10 mouse cellular contexts compared by ENCODE assay signal in genomic region chr7:44867802-44868201, GRCm38 (mm10). TPM values are rescaled to one million over a fixed set of nuclear protein-coding genes. Genes with fewer than 3 reads are reported as not detected.
A peak's percentile ranks its signal among the peaks of the same experiment; 100 is the strongest.
DNase-seq lines count a peak whose midpoint lies in the region; ATAC-seq and TF ChIP-seq lines count a peak whose summit lies in the region.
"Had no signal": no experiment of that assay in that cellular context is flagged by ENCODE, and none has a peak within 500 bp of the region (broad histone marks: within the 10 kb centered on the region; RNA-seq: fewer than 3 reads in every experiment).

No protein-coding gene starts in this region.

- TF ChIP-seq POLR2A in bone marrow macrophage, adult 2 months (IDR thresholded peaks at IDR 0.05; ENCODE audit: borderline replicate concordance, low read depth, low read length), result no peak

- H3K4me2 ChIP-seq in heart, embryonic 13.5 days, result peak overlapping the region; percentile 92
- peak overlapping the region; percentile 95 for H3K4me2 ChIP-seq in forebrain, embryonic 16.5 days (ENCODE audit: low read length)
- H3K4me2 ChIP-seq in liver, embryonic 16.5 days (ENCODE audit: low read depth, low read length), result peak overlapping the region; percentile 98

- TF ChIP-seq CTCF in bone marrow macrophage, adult 2 months (IDR thresholded peaks at IDR 0.05; ENCODE audit: low read depth, low read length), result no peak

- peak overlapping the region; percentile 98 for H3K9ac ChIP-seq in heart, embryonic 13.5 days
- H3K9ac ChIP-seq in forebrain, embryonic 16.5 days (replicated peaks; ENCODE audit: low read depth, low read length), result peak overlapping the region; percentile 99
- H3K9ac ChIP-seq in liver, embryonic 16.5 days (ENCODE audit: low read depth, low read length), result no peak overlapping the region

- 45% methylated on average over 9 of the region's 9 CpGs for WGBS in heart, embryonic 13.5 days
- 45% methylated on average over 9 of the region's 9 CpGs for WGBS in forebrain, embryonic 16.5 days
- 58% methylated on average over 9 of the region's 9 CpGs for WGBS in liver, embryonic 16.5 days (ENCODE audit: insufficient replicate concordance)

- peak overlapping the region; percentile 81 for H3K4me3 ChIP-seq in heart, embryonic 13.5 days
- H3K4me3 ChIP-seq in bone marrow macrophage, adult 2 months (ENCODE audit: insufficient read depth, low read length), result peak overlapping the region; percentile 81
- peak overlapping the region; percentile 91 for H3K4me3 ChIP-seq in forebrain, embryonic 16.5 days (replicated peaks; ENCODE audit: low read length)
- no peak overlapping the region for H3K4me3 ChIP-seq in liver, embryonic 16.5 days (ENCODE audit: low read depth, low read length)

- no peaks in the 10 kb centered on the region for H3K9me3 ChIP-seq in heart, embryonic 13.5 days
- H3K9me3 ChIP-seq in forebrain, embryonic 16.5 days (ENCODE audit: control insufficient read depth, low read length), result no peaks in the 10 kb centered on the region
- H3K9me3 ChIP-seq in liver, embryonic 16.5 days (replicated peaks; ENCODE audit: control insufficient read depth, low read length), result no peaks in the 10 kb centered on the region

- H3K36me3 ChIP-seq in heart, embryonic 13.5 days, result peaks cover 28% of the 10 kb centered on the region
- peaks cover 23% of the 10 kb centered on the region for H3K36me3 ChIP-seq in forebrain, embryonic 16.5 days (ENCODE audit: control insufficient read depth, insufficient read depth)
- H3K36me3 ChIP-seq in liver, embryonic 16.5 days (ENCODE audit: control insufficient read depth, insufficient read depth), result peaks cover 18% of the 10 kb centered on the region

- no peak for DNase-seq in heart, postnatal 10 days
- no peak for DNase-seq in thymus, postnatal 10 days (ENCODE audit: low spot score in 2 of 2)
- no peak for DNase-seq in spleen, postnatal 14 days (ENCODE audit: low spot score in 2 of 2)
- no peak for DNase-seq in adrenal gland, adult 18-20 months (ENCODE audit: low spot score in 2 of 2)
- DNase-seq: cerebellum, postnatal 14 days; right cerebral cortex, postnatal 4 days had no signal

- ATAC-seq in heart, embryonic 13.5 days (ENCODE audit: extremely low read depth, insufficient number of reproducible peaks, low FRiP score, low TSS enrichment), result no peak
- no peak for ATAC-seq in forebrain, embryonic 16.5 days
- ATAC-seq in liver, embryonic 16.5 days (ENCODE audit: low read depth), result no peak

- H3K4me1 ChIP-seq in heart, embryonic 13.5 days, result peaks cover 66% of the 10 kb centered on the region
- H3K4me1 ChIP-seq in bone marrow macrophage, adult 2 months (ENCODE audit: control insufficient read depth, insufficient read depth, low read length), result peaks cover 32% of the 10 kb centered on the region
- H3K4me1 ChIP-seq in forebrain, embryonic 16.5 days (replicated peaks; ENCODE audit: control insufficient read depth, insufficient read depth, low read length), result peaks cover 44% of the 10 kb centered on the region
- peaks cover 46% of the 10 kb centered on the region for H3K4me1 ChIP-seq in liver, embryonic 16.5 days (ENCODE audit: control insufficient read depth, low read depth, low read length)

- intact Hi-C loops in heart, postnatal 10 days (cut with DNase I), result no loop called here

- H3K27me3 ChIP-seq in heart, embryonic 13.5 days (replicated peaks), result no peaks in the 10 kb centered on the region
- H3K27me3 ChIP-seq in forebrain, embryonic 16.5 days (replicated peaks; ENCODE audit: control insufficient read depth, insufficient read depth, low read length), result no peaks in the 10 kb centered on the region
- H3K27me3 ChIP-seq in liver, embryonic 16.5 days (ENCODE audit: control insufficient read depth, insufficient read depth, low read depth, low read length), result no peaks in the 10 kb centered on the region

- H3K27ac ChIP-seq in heart, embryonic 13.5 days (replicated peaks), result peak overlapping the region; percentile 99; the same call in 1 of the 2 replicates
- H3K27ac ChIP-seq in bone marrow macrophage, adult 2 months (ENCODE audit: insufficient read depth, low read depth, low read length), result no peak overlapping the region
- H3K27ac ChIP-seq in forebrain, embryonic 16.5 days (ENCODE audit: low read length), result no peak overlapping the region
- H3K27ac ChIP-seq in liver, embryonic 16.5 days (ENCODE audit: low read length), result peak overlapping the region; percentile 8; the same call in 1 of the 2 replicates

RNA-seq across cellular contexts. Expression of gene Ptov1, which starts 1.8 kb away (rescaled TPM):
- 256 and 266 TPM in 2 replicates for polyA plus RNA-seq in heart, embryonic 13.5 days (2015; fragmentation: Nextera tagmentation; extraction: Ambion mirVana)
- 100 to 1,000 TPM; 189 to 196 TPM for total RNA-seq in heart, postnatal 10 days (2021)
- 90.1 and 105 TPM in 2 replicates for polyA plus RNA-seq in bone marrow macrophage, adult 2 months (2012; ENCODE audit: insufficient read depth, insufficient read length, missing spikeins)
- polyA plus RNA-seq in forebrain, embryonic 16.5 days (2015; fragmentation: Nextera tagmentation; extraction: Ambion mirVana), result 551 and 582 TPM in 2 replicates
- 34.8 and 43.4 TPM in 2 replicates for polyA plus RNA-seq in liver, embryonic 16.5 days (2015; fragmentation: Nextera tagmentation; extraction: Ambion mirVana)
- total RNA-seq in adrenal gland, adult 18-20 months (2021), result 100 to 1,000 TPM; 232 to 253 TPM

RNA-seq across cellular contexts. Expression of gene Pnkp, which starts 10.9 kb away (rescaled TPM):
- polyA plus RNA-seq in heart, embryonic 13.5 days (2015; fragmentation: Nextera tagmentation; extraction: Ambion mirVana), result 24.0 and 24.3 TPM in 2 replicates
- 10 to 100 TPM; 18.1 to 21.6 TPM for total RNA-seq in heart, postnatal 10 days (2021)
- 31.2 and 48.7 TPM in 2 replicates for polyA plus RNA-seq in bone marrow macrophage, adult 2 months (2012; ENCODE audit: insufficient read depth, insufficient read length, missing spikeins)
- 29.4 and 32.6 TPM in 2 replicates for polyA plus RNA-seq in forebrain, embryonic 16.5 days (2015; fragmentation: Nextera tagmentation; extraction: Ambion mirVana)
- polyA plus RNA-seq in liver, embryonic 16.5 days (2015; fragmentation: Nextera tagmentation; extraction: Ambion mirVana), result 23.4 and 24.3 TPM in 2 replicates
- total RNA-seq in adrenal gland, adult 18-20 months (2021), result 10 to 100 TPM; 33.8 to 40.8 TPM

RNA-seq across cellular contexts. Expression of gene Tbc1d17, which starts 18.9 kb away (rescaled TPM):
- polyA plus RNA-seq in heart, embryonic 13.5 days (2015; fragmentation: Nextera tagmentation; extraction: Ambion mirVana), result 56.1 and 57.0 TPM in 2 replicates
- 10 to 100 TPM; 38.4 to 44.7 TPM for total RNA-seq in heart, postnatal 10 days (2021)
- polyA plus RNA-seq in bone marrow macrophage, adult 2 months (2012; ENCODE audit: insufficient read depth, insufficient read length, missing spikeins), result 69.5 and 76.1 TPM in 2 replicates
- polyA plus RNA-seq in forebrain, embryonic 16.5 days (2015; fragmentation: Nextera tagmentation; extraction: Ambion mirVana), result 121 and 122 TPM in 2 replicates
- 32.7 and 33.7 TPM in 2 replicates for polyA plus RNA-seq in liver, embryonic 16.5 days (2015; fragmentation: Nextera tagmentation; extraction: Ambion mirVana)
- total RNA-seq in adrenal gland, adult 18-20 months (2021), result 10 to 100 TPM; 48.1 to 60.2 TPM

RNA-seq across cellular contexts. Expression of gene Akt1s1, which starts 19.0 kb away (rescaled TPM):
- 96.5 and 101 TPM in 2 replicates for polyA plus RNA-seq in heart, embryonic 13.5 days (2015; fragmentation: Nextera tagmentation; extraction: Ambion mirVana)
- total RNA-seq in heart, postnatal 10 days (2021), result 10 to 100 TPM; 76.8 to 78.4 TPM
- 36.9 and 45.3 TPM in 2 replicates for polyA plus RNA-seq in bone marrow macrophage, adult 2 months (2012; ENCODE audit: insufficient read depth, insufficient read length, missing spikeins)
- polyA plus RNA-seq in forebrain, embryonic 16.5 days (2015; fragmentation: Nextera tagmentation; extraction: Ambion mirVana), result 103 and 110 TPM in 2 replicates
- polyA plus RNA-seq in liver, embryonic 16.5 days (2015; fragmentation: Nextera tagmentation; extraction: Ambion mirVana), result 25.6 and 29.1 TPM in 2 replicates
- 100 to 1,000 TPM in 1 of 2 experiments, 10 to 100 TPM in 1; 86.3 to 128 TPM for total RNA-seq in adrenal gland, adult 18-20 months (2021)

RNA-seq across cellular contexts. Expression of gene Med25, which starts 24.7 kb away (rescaled TPM):
- 72.6 and 73.1 TPM in 2 replicates for polyA plus RNA-seq in heart, embryonic 13.5 days (2015; fragmentation: Nextera tagmentation; extraction: Ambion mirVana)
- 10 to 100 TPM; 67.7 to 77.1 TPM for total RNA-seq in heart, postnatal 10 days (2021)
- polyA plus RNA-seq in bone marrow macrophage, adult 2 months (2012; ENCODE audit: insufficient read depth, insufficient read length, missing spikeins), result 32.3 and 33.4 TPM in 2 replicates
- polyA plus RNA-seq in forebrain, embryonic 16.5 days (2015; fragmentation: Nextera tagmentation; extraction: Ambion mirVana), result 158 and 166 TPM in 2 replicates
- polyA plus RNA-seq in liver, embryonic 16.5 days (2015; fragmentation: Nextera tagmentation; extraction: Ambion mirVana), result 44.7 and 53.0 TPM in 2 replicates
- 10 to 100 TPM; 75.2 to 90.9 TPM for total RNA-seq in adrenal gland, adult 18-20 months (2021)

Comparison
In these comparisons a context has a peak if more than half of its experiments do, and no peak if none do; other contexts are left out.
1. H3K27ac ChIP-seq: peak in heart, embryonic 13.5 days (single experiment) and liver, embryonic 16.5 days (single experiment); none in bone marrow macrophage, adult 2 months (single experiment) and forebrain, embryonic 16.5 days (single experiment).
2. Peak in every context shown above with its lines, with median percentiles within 50 percentile points of each other: H3K4me2 ChIP-seq.